Mouse (Mus musculus): ENCODE data around the gene Sdf2. TPM values are rescaled to one million over a fixed set of nuclear protein-coding genes. Genes with fewer than 3 reads are reported as not detected.
A peak's percentile ranks its signal among the peaks of the same experiment; 100 is the strongest.
"Not testable (repeated sequence)": the region's sequence is repeated elsewhere in the genome, so short reads cannot be mapped to it uniquely, and the experiment has no call there.

The Sdf2 gene
- total RNA-seq, 2 experiments from 2014 or later = 38.3 to 71.8 TPM

DNA sequence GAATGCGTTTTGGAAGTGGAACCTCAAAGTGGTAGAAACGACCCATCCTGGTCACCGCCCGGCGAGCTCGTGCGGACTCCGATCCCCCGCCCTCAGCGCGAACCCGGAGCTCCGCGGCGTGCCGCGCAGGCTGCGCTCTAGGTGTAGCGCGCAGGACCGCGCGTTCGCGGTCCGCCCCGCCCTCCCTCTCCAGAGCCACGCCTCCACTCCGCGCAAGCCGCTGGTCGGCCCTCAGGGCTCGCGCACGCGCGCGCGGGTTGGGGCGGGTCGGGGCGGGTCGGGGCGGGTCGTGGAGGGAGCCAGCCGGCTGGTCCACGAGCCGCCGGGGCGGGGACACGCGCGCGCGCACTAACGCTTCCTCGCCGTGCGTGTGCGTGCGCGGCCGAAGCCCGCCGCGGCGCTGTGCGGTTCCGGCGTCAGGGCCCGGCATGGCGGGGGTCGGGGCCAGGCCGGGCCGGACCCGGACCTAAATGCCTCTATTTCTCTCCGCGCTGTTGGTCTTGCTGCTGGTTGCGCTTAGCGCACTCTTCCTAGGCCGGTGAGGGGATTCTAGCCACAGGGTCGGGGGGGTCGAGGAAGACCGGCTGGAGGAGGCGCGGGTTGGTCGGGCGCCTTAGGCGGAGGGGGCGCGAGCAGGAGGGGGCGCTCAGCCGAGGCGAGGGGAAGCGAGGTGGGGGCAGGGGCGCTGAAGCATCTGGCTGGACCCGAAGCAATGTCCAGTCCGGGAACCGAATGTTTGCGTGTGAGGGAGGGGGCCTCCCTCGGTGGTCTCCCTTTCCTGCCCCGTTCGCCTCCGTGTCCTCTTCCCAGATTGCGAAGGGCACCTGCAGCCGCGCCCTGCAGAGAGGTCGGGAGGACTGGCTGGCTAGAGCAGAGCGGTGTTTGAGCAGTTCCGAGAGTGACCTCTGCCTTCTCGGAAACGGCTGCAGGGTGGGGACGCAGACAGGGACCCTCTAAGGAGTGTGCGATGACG lies 16.1 kb downstream of the Sdf2 start, which contains the start of gene 2610507B11Rik:
Gene 2610507B11Rik, plus strand, starts transcription at position 373 of the 973 bp plus-strand sequence.
- peak; percentile 95 for ATAC-seq (replicated peaks; ENCODE audit: poor library complexity)

DNA sequence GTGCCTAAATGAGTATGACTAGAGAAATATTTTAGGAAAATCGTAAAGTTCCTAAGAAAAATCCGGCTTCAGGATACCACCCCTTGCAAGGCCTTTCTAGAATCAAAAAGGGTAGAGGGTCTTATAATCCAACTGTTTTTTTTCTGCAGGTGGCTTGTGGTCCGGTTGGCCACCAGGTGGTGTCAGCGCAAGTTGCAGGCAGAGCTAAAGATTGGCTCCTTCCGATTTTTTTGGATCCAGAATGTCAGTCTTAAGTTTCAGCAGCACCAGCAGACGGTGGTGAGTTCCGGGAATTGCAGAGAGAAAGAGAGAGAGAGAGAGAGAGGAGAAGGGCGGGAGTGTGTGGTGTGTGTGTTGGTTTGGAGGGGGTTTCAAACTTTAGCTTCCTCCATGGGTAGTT lies 17.0 kb downstream of the Sdf2 start:
- ATAC-seq (replicated peaks; ENCODE audit: poor library complexity) = peak; percentile 70

DNA sequence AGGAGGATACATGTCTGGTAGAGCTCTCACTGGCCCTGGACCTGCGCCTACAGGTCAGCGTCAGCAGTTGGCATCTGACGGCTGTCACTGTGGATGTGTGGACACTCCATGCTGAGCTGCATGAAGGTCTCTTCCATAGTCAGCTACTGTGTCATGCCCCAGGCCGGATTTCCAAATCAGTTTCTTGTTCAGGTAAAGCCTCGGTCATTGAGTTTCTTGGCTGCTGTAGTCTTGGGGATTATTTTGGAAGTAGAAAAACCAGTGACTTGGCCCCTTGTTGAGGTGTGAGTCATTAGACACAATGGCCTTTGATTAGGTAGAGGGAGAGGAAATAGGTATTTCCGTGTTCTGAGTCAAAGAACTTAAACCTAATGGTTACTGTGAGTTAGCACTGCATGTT lies 20.0 kb downstream of the Sdf2 start:
- no peak for ATAC-seq (replicated peaks; ENCODE audit: poor library complexity)

DNA sequence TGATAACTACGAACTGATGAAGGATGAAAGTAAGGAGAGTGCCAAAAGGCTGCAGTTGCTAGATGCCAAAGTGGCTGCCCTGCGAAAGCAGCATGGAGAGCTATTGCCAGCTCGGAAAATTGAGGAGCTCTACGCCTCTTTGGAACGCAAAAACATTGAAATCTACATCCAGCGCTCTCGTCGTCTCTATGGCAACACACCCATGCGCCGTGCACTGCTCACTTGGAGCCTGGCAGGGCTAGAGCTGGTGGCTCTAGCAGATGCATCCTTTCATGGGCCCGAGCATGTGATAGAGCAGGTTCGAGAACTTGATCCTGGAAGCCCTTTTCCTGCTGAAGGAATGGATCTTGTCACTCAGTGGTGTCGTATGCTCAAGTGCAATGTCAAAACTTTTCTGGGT lies 26.4 kb downstream of the Sdf2 start:
- no peak for ATAC-seq (replicated peaks; ENCODE audit: poor library complexity)

DNA sequence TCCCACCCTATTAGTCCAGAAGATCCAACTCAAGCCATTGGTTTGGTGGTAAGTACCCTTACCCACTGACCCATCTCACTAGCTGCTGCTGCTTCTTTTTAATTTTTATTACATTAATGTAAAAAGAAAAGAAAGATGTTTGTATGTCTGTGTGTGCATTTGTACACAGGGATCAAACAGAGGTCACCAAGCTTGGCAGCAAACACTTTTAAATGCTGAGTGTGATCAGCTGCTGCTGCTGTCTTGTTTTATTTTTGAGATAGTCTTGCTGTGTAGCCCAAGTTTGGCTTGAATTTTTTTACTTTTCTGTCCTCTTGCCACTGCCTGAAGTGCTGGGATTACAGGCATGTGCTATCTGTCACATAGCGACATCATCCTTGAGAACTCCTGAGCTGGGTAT lies 30.1 kb downstream of the Sdf2 start:
- no peak for ATAC-seq (replicated peaks; ENCODE audit: poor library complexity)

DNA sequence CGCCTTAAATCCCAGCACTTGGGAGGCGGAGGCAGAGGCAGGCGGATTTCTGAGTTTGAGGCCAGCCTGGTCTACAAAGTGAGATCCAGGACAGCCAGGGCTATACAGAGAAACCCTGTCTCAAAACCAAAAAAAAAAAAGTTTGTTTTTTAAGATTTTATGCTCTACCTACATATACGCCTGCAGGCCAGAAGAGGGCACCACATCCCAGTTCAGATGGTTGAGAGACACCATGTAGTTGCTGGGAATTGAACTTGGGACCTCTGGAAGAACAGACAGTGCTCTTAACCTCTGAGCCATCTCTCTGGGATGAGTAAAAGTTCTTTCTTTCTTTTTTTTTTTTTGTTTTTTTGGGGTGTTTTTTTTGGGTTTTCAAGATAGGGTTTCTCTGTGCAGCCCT lies 30.6 kb downstream of the Sdf2 start:
- ATAC-seq (replicated peaks; ENCODE audit: poor library complexity) = not testable (repeated sequence)

DNA sequence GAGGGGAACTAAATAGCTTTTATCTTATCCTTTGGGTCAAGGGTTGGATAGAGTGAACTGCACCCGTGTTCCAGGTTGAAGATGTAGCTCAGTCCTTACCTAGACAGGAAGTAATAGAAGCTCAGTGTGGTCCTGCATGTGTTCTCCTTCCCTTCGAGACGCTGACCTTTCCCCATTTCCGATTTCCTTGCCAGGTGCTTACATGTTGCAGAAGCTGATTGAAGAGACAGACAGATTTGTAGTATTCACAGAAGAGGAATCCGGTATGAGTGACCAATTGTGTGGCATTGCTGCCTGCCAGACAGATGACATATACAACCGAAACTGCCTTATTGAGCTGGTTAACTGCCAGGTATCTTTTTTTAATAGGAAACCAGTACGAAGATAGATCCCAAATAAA lies 33.3 kb downstream of the Sdf2 start:
- ATAC-seq (replicated peaks; ENCODE audit: poor library complexity) = no peak

DNA sequence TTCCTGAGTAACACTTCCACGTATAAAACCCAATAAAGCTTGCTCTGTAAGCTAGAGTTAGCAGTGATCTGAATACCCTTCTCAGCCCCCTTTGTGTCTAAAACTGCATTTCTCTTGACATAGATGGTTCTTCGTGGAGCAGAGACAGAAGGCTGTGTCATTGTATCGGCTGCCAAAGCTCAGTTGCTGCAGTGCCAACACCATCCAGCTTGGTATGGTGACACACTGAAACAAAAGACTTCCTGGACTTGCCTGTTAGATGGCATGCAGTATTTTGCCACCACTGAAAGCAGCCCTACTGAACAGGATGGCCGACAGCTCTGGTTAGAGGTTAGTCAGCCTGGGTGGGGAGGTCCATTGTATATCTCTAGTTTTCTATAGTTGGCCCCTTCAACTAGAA lies 34.0 kb downstream of the Sdf2 start:
- no peak for ATAC-seq (replicated peaks; ENCODE audit: poor library complexity)

DNA sequence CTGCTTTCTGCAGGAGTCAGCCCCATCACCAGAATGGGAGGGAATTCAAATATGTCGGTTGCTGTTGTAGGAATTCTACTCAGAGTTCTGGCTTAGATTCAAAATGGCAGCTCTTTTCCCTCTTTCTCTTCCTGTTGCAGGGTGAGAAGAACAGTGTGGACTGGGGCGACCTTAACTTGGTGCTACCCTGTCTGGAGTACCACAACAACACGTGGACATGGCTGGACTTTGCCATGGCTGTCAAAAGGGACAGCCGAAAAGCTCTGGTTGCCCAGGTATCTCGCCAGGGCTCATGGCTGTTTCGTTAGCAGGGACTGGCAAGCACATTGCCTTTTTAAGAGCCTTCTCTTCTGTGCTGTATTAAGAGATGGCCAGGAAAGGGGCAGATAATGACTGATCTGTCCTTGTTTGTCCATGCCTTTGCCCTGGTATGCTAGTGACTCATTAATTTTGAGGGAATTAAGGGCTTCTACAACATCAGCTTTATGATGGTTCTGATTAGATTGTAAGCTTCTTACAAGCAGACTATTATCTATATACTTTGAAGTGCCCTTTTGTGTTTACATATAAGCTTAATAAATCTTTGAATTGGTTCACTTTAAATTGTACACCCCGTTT lies 43.7 kb downstream of the Sdf2 start:
- ATAC-seq (replicated peaks; ENCODE audit: poor library complexity) = no peak

DNA sequence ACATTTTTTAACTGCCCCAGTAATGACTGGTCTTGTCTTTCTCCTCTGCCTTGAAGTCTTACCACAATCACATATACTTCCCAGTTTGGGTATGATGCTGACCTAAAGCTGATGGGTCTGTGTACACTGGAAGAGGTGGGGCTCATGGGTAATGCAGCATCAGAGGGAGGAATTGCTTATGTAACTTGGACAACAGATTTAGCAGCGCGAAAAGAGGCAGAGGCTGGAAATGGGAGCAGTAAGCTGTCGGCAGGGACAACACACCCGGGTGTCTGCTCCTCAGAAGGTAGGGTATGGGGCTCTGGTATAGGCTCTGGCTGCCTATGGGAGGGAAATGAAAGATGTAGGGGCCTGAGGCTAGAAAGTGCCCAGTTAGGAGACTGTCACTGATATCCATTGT lies 45.1 kb downstream of the Sdf2 start, which contains the start of gene BC030499:
Gene BC030499, plus strand, starts transcription at position 188 of the 400 bp plus-strand sequence.
- no peak for ATAC-seq (replicated peaks; ENCODE audit: poor library complexity)

DNA sequence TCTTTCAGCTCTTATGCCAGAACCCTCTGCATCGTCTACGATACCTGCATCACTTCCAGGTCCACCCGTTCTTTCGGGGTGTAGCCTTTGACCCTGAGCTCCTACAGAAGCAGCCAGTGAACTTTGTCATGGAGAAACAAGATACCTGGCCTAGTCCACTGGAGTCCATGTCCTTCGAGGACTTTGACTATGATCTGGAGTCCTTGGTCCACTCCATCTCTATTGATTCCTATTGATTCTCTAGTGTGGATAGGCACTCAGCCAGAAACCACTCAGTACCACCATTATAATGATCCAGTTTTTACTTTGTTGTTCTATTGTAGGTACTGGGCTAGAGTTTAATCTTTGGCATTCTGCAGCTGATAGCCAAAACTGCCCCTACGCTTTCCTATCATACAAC lies 49.0 kb downstream of the Sdf2 start:
- ATAC-seq (replicated peaks; ENCODE audit: poor library complexity) = no peak

DNA sequence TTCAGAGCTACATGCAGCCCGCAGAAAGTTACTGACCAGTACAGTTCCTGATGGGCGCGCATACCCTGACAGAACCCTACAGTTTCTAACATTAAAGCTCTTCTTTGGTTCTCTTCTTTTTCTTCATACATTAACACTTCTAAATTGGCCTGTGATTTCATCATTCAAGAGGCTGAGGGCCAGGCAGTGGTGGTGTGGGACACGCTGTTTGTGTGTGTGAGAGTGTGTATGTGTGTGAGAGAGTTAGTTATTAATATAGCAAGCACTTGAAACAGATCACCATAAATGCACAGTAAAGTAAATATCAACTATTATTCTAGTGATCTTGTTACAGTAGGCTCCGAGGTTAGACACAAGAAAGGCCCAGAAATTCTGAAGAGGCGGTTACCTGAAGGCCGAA lies 55.4 kb downstream of the Sdf2 start:
- ATAC-seq (replicated peaks; ENCODE audit: poor library complexity) = 0 out of 2 replicates have a peak, but pooled peaks have one; percentile 3

DNA sequence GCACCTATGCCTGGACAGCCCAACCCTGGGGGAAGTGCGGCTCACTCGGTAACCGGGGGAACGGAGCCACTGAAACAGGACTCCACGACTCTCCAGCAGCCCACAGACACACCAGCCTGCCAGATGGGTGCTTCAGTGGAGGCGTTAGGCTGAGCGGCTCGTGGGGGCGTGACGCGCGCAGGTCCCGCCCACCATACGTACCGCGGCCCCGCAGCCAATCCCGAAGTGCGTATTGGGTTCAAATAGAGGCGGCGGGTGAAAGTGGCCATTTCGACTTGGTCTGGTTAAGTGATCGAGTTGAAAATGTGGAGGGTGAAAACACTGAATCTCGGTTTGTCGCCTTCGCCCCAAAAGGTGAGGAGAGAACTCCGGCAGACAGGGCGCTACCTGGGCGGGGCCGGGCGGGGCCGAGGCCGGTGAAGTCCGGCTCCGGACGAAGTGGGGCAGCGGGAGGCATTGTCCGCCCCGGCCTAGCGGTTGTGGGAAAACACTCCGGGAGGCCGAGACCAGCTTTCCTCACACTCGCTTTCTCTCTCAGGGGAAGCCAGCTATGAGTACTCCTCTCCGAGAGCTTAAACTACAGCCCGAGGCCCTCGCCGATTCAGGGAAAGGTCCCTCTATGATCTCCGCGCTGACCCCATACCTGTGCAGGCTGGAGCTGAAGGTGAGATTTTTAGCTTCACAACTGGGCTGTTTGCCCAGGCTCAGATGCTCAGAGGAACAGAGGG lies 56.0 kb downstream of the Sdf2 start, which contains the start of gene Spag5:
Gene Spag5, plus strand, starts transcription at position 173 of the 728 bp plus-strand sequence.
- ATAC-seq (replicated peaks; ENCODE audit: poor library complexity) = peak; percentile 100

Other genes with a start within 250 kb of the Sdf2 start
- 6.7 and 7.2 TPM in 2 replicates for gene Dhrs13, start 213.5 kb upstream of the Sdf2 start, total RNA-seq (2015)
- 5.6 and 9.7 TPM in 2 replicates for gene Dhrs13, start 213.5 kb upstream of the Sdf2 start, total RNA-seq (2017)
- 48.8 and 50.2 TPM in 2 replicates for gene Flot2, start 207.8 kb upstream of the Sdf2 start, total RNA-seq (2015)
- gene Flot2, start 207.8 kb upstream of the Sdf2 start, total RNA-seq (2017) = 71.5 and 75.5 TPM in 2 replicates
- gene Eral1, start 165.4 kb upstream of the Sdf2 start, total RNA-seq (2015) = 22.3 and 23.8 TPM in 2 replicates
- 25.0 and 26.2 TPM in 2 replicates for gene Eral1, start 165.4 kb upstream of the Sdf2 start, total RNA-seq (2017)
- 20.3 and 20.6 TPM in 2 replicates for gene Fam222b, start 151.1 kb upstream of the Sdf2 start, total RNA-seq (2015)
- 5.7 and 6.0 TPM in 2 replicates for gene Fam222b, start 151.1 kb upstream of the Sdf2 start, total RNA-seq (2017)
- gene Traf4, start 80.2 kb upstream of the Sdf2 start, total RNA-seq (2015) = 4.7 TPM in 2 replicates
- gene Traf4, start 80.2 kb upstream of the Sdf2 start, total RNA-seq (2017) = 2.5 and 3.2 TPM in 2 replicates
- gene Nek8, start 69.1 kb upstream of the Sdf2 start, total RNA-seq (2015) = 4.4 and 7.8 TPM in 2 replicates
- 3.4 and 6.0 TPM in 2 replicates for gene Nek8, start 69.1 kb upstream of the Sdf2 start, total RNA-seq (2017)
- gene Tlcd1, start 69.0 kb upstream of the Sdf2 start, total RNA-seq (2015) = 4.0 and 6.3 TPM in 2 replicates
- gene Tlcd1, start 69.0 kb upstream of the Sdf2 start, total RNA-seq (2017) = 3.5 TPM in 2 replicates
- gene Rpl23a, start 62.2 kb upstream of the Sdf2 start, total RNA-seq (2015) = 3,991 and 4,341 TPM in 2 replicates
- gene Rpl23a, start 62.2 kb upstream of the Sdf2 start, total RNA-seq (2017) = 2,958 and 3,443 TPM in 2 replicates
- 1.3 and 1.5 TPM in 2 replicates for gene Rab34, start 57.3 kb upstream of the Sdf2 start, total RNA-seq (2015)
- gene Rab34, start 57.3 kb upstream of the Sdf2 start, total RNA-seq (2017) = 1.3 and 2.4 TPM in 2 replicates
- gene Proca1, start 52.4 kb upstream of the Sdf2 start, total RNA-seq (2015) = 0.10 and 0.15 TPM in 2 replicates
- gene Proca1, start 52.4 kb upstream of the Sdf2 start, total RNA-seq (2017) = not detected in 2 replicates
- gene Supt6, start 241 bp downstream of the Sdf2 start, total RNA-seq (2015) = 34.5 and 36.7 TPM in 2 replicates
- gene Supt6, start 241 bp downstream of the Sdf2 start, total RNA-seq (2017) = 35.9 and 39.9 TPM in 2 replicates
- 49.4 and 56.6 TPM in 2 replicates for gene 2610507B11Rik, start 16.0 kb downstream of the Sdf2 start, total RNA-seq (2015)
- 71.2 and 71.5 TPM in 2 replicates for gene 2610507B11Rik, start 16.0 kb downstream of the Sdf2 start, total RNA-seq (2017)
- 0.22 and 0.30 TPM in 2 replicates for gene BC030499, start 45.1 kb downstream of the Sdf2 start, total RNA-seq (2015)
- gene BC030499, start 45.1 kb downstream of the Sdf2 start, total RNA-seq (2017) = 0.14 and 2.0 TPM in 2 replicates
- 27.0 and 30.0 TPM in 2 replicates for gene Spag5, start 55.8 kb downstream of the Sdf2 start, total RNA-seq (2015)
- 52.6 and 54.0 TPM in 2 replicates for gene Spag5, start 55.8 kb downstream of the Sdf2 start, total RNA-seq (2017)
- 0.15 and 1.0 TPM in 2 replicates for gene Aldoc, start 77.2 kb downstream of the Sdf2 start, total RNA-seq (2015)
- gene Aldoc, start 77.2 kb downstream of the Sdf2 start, total RNA-seq (2017) = 0.17 and 0.54 TPM in 2 replicates
- gene Pigs, start 82.7 kb downstream of the Sdf2 start, total RNA-seq (2015) = 25.6 and 28.6 TPM in 2 replicates
- 13.3 and 15.6 TPM in 2 replicates for gene Pigs, start 82.7 kb downstream of the Sdf2 start, total RNA-seq (2017)
- gene Unc119, start 97.7 kb downstream of the Sdf2 start, total RNA-seq (2015) = 27.2 and 34.4 TPM in 2 replicates
- 25.7 and 29.2 TPM in 2 replicates for gene Unc119, start 97.7 kb downstream of the Sdf2 start, total RNA-seq (2017)
- not detected in 2 replicates for gene Foxn1, start 140.8 kb downstream of the Sdf2 start, total RNA-seq (2015)
- gene Foxn1, start 140.8 kb downstream of the Sdf2 start, total RNA-seq (2017) = not detected in 2 replicates
- 0.10 and 1.0 TPM in 2 replicates for gene Slc13a2, start 176.5 kb downstream of the Sdf2 start, total RNA-seq (2015)
- gene Slc13a2, start 176.5 kb downstream of the Sdf2 start, total RNA-seq (2017) = 0.04 and 0.44 TPM in 2 replicates
- gene Slc46a1, start 220.0 kb downstream of the Sdf2 start, total RNA-seq (2015) = 2.4 and 2.7 TPM in 2 replicates
- gene Slc46a1, start 220.0 kb downstream of the Sdf2 start, total RNA-seq (2017) = 1.8 and 5.8 TPM in 2 replicates